Mouse (Mus musculus) adrenal gland, postnatal 10 days (tissue): Measurements from ENCODE around the gene Sirt5. TPM values are rescaled to one million over a fixed set of nuclear protein-coding genes. Genes with fewer than 3 reads are reported as not detected.
A peak's percentile ranks its signal among the peaks of the same experiment; 100 is the strongest.

Source experiments
- DNase-seq: peaks from one replicate; pipeline ENCODE4 v3.0.0; 2021; ENCODE audit warnings: mixed read lengths
- long read RNA-seq, 2 experiments: library from polyadenylated mRNA; stranded (forward); transcript quantifications; one replicate each; pipeline ENCODE4 v2.0.0; 2021
- total RNA-seq, 2 experiments: library from RNA; stranded (reverse); gene quantifications; 2 replicates each; pipeline ENCODE4 v1.2.3; 2021

Sirt5 gene
- total RNA-seq: 10 to 100 TPM; 24.9 to 34.0 TPM
- long read RNA-seq, experiment 1, transcript Sirt5-201 (8 exons, 1,367 nt): minor isoform, 5 of 39 reads
- long read RNA-seq, experiment 1, transcript Sirt5-211 (9 exons, 1,398 nt): major isoform, 25 of 39 reads
- long read RNA-seq, experiment 1, partial matches to known transcripts: 4 of 39 reads
- long read RNA-seq, experiment 1, other reads (novel, unspliced or antisense): 5 of 39 reads
- long read RNA-seq, experiment 2, transcript Sirt5-211 (9 exons, 1,398 nt): major isoform, 18 of 24 reads
- long read RNA-seq, experiment 2, partial matches to known transcripts: 2 of 24 reads
- long read RNA-seq, experiment 2, other reads (novel, unspliced or antisense): 3 of 24 reads

DNA sequence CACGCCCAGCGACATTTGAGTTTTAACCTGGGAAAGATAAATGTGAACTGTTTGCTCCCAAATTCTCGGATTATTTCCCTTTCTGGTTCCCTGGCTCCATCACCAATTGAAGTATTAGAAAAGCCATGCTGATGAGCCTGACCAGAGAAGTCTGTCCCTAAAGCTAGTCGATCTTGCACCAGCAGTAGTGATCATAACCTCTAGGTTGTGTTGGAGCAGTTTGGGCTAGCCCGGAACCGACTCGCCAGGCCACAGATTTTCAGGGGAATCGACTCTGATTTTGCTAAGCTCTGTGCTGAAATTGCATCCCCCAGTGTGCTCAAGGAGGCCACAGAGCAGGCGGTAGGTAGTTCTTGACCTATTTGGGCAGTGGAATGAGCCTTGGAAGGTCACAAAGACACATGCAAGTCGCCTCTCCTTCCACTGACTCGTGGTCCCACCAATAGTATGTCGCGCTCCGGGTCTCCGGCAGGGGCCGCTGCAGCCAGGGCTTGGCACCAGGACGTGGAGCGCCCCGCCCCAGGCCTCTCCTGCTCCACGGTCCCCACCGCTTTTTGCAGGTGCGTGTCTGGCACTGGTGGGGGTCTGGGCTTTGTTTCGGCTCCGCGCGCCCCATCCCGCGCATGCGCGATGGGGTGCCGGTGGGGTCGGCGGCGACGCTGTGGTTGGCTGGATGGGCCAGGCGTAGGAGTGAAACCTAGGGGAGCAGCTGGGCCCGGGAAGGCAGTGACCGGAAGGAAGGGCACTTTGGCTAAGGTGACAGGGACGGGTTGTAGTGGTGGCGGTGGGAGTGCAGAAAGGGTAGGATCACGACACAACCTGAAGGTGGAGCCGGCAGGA is at the start of gene Sirt5:
TSS of gene Sirt5 (plus strand) at position 512 of the 840 bp plus-strand sequence.
- DNase-seq: peak; percentile 94

- no peak for DNase-seq
Measured at GRCm38 (mm10) chr13:43317411-43317810, 47.9 kb upstream of the Sirt5 start.

DNA sequence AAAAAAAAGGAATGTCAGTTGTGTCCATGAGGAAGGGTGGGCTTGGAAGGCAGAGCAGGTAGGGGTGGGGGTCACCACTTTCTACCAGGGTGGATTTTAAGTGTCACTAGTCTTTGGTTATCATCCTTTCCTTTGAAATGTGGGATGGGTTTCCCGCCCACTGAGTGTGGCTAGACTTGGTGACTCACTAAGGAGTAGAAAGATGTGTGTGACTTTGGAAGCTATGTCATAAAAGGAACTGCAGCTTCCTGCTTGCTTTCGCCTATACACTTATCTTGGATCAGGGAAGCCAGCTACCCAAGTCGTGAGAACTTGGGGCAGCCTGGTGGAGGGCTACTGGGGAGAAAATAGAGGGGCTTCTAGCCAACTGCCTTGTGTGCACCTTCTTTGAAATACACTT is 45.9 kb upstream of the Sirt5 start:
- no peak for DNase-seq

DNA sequence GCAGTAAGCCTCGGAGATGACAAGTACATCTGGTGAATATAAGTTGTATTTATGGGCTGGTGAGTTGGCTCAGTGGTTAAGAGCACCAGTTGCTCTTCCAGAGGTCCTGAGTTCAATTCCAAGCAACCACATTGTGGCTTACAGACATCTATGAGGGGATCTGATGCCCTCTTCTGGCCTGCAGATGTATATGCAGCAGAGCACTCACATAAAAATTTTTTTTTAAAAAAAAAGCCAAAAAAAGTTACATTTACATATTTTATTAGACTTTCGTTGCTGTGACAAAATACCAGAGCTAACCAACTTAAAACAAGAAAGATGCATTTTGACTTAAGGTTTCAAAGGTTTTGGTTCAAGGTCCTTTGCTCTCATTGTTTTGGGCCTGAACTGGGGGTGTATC is 43.8 kb upstream of the Sirt5 start:
- DNase-seq: no peak

DNA sequence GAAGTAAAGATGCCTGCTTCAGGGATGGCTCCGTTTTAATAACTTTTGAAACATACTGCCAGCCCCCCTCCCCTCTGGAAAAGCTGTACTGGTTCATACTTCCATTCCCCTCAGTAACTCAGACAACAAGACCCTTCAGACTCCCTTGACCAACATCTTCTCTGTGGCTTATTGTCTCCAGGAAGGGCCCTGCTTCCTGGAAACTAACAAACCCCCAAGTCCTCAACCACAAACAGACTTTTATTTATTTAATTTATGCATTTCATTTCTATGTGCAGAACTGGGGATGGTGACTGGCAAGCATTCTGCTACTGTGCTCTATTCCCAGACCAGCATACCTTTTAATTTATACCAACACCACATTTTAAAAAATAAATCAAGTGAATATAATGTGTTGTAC is 39.9 kb upstream of the Sirt5 start:
- no peak for DNase-seq

DNA sequence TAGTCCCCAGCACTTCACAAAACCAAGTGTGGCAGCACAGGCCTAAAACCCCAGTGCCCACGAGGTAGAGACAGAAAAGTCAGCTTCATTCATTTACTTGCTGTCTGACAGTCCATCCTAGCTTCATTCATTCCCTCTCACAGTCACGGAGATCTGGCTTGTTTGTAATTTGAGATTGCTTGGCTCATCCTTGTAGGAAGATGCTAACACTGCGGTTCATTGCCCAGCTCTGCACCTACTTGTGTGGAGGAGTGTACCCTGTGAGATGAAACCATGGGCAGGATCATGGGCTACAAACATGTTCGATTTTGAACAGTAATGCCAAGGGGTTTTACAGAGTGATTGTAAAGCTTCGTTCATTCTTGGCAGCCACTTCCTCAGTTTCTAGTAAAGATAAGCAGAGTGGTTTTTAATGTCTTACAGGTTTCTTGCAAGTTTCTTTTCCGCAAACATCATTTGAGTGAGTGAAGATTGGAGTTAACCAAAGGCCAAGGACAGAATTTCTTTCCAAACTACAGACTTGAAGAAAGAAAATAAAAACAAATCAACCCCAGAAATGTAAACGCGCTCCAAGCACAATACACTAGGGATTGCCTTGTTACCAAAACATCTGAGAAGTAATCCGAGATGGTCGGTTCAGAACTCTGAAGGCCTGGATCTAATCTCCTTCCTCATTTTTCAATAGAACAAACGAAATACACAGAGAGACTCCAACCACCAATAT is 33.4 kb upstream of the Sirt5 start:
- no peak for DNase-seq

GRCm38 (mm10) chr13:43332591-43332990 is 32.7 kb upstream of the Sirt5 start:
- DNase-seq: peak; percentile 38

- DNase-seq: no peak
Measured at GRCm38 (mm10) chr13:43336425-43337221, 28.7 kb upstream of the Sirt5 start.

DNA sequence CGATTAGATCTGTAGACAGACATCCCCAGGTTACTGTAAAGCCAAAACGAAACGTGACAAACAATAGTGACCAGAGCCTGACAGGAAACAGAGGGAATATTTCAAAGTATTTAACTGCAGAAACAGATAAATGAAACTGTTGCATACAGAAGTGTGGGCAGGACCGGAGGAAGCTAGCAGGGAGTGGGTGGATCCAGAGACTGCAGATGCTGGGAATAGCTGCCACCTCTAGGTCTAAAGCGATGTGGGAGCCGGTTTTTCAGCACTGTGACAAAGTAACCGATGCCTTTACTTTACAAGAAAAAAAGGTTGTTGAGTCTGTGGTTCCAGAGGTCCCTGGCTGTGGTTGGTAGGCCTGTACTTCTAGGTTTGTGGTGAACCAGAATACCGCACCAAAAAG is 27.3 kb upstream of the Sirt5 start:
- DNase-seq: no peak

- no peak for DNase-seq
Measured at GRCm38 (mm10) chr13:43338632-43339031, 26.7 kb upstream of the Sirt5 start.

DNA sequence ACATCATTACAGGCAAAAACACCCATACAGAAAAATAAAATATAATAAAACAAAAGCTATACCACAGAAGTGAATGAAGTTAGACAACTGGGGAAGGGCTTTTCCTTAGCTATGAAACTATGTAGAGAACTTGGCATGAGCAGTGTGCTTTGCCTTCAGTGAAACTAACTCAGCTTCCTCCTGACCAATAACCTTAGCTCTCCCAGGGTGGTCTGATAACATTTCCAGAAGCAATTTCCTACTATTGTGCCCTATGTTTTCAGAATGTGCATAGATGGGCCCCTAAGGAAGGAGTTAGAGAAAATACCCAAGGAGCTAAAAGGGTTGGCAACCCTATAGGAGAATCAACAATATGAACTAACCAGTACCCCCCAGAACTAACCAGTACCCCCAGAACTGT is 18.5 kb upstream of the Sirt5 start:
- no peak for DNase-seq

- DNase-seq: no peak
Measured at GRCm38 (mm10) chr13:43349376-43349775, 15.9 kb upstream of the Sirt5 start.

- DNase-seq: no peak
Measured at GRCm38 (mm10) chr13:43350489-43351169, 14.7 kb upstream of the Sirt5 start.

GRCm38 (mm10) chr13:43353356-43353755 is 11.9 kb upstream of the Sirt5 start:
- no peak for DNase-seq

DNA sequence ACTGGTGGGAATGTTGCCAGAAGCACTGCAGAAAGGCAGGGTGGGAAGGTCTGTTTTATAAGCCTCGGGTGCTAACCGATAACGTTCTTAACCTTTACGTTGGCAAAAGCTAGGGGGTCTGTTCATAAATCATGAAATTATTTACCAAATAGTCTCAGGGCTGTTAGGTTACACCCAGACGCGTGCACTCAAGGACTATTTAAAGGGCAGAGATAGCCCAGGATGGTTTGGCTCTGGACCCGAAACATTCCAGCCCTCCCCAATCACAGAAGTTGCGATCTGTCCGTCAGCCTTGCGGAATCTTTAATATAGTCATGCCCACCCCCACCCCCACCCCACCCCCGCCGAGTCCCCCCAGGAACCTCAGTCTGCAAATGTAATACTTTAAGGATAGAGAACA is 10.9 kb upstream of the Sirt5 start:
- no peak for DNase-seq

DNA sequence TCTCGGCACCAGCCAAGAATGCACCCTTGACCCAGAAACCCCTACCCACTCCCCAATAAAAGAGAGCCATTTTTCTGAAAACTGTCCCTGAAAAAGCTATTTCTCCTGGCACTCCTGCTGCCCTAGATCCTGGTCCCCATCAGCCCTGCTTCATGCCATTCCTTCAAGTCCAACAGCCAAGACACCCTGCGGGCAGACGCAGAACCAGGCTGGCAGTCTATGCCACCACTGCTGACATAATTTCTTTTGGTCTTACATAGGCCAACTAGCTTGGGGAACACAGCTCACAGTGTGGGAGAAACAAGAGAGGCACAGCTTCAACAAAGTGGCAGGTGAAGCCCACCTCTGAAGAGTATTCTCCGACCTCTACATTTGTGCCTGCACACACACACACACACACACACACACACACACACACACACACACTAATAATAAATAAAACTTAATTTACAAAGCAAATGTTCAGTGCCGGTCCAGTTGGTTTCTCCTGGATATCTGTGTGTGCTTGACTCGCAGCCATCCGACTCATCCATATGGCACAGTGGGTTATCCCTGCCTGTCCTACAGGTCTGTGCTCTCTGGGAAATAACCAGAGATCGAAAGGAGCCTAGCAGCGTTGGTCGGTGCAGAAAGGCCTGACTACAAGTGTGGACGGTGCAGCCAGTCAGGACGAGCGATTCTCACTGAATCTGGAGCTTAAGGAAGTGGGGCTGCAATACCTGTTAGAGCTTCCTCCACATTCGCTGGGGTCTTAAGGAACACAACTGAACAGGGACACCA is 8.8 kb upstream of the Sirt5 start:
- DNase-seq: no peak

DNA sequence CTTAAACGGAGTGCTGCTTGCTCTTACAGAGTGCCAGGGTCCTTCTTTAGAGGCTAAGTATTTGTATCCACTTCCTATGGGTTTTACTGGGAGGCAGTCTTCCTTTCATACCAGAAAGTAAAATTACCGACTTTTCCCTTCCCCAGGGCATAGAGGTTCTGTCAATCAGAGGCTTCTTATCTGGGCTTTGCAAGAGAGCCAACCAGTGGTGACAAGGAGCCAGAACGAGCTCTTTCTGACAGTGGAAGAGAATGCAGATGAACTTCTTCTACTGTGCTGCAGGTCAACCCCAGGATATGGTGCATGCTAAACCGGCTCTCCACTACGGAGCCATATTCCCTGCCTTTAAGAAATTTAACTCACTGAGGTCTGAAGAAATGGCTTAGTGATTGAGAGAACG is 4.8 kb upstream of the Sirt5 start:
- DNase-seq: no peak

DNA sequence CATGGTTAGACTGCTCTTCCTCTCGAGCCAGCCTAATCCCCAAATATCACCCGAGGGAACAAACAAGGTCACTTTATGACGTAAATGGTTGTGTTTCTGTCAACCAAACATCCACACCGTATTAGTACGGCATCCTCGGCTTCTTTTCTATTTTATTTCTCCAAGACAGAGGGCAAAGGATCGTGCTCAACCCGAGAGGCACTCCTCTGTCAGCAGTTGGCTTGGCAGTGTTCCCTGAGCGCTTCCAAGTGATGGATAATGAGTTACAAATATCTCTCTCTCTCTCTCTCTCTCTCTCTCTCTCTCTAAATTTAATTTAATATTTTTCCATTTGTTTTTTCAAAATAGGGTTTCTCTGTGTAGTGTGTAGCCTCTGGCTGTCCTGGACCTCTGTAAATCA is 2.9 kb upstream of the Sirt5 start:
- peak; percentile 23 for DNase-seq

- DNase-seq: no peak
Measured at GRCm38 (mm10) chr13:43365825-43366184, 509 bp downstream of the Sirt5 start.

DNA sequence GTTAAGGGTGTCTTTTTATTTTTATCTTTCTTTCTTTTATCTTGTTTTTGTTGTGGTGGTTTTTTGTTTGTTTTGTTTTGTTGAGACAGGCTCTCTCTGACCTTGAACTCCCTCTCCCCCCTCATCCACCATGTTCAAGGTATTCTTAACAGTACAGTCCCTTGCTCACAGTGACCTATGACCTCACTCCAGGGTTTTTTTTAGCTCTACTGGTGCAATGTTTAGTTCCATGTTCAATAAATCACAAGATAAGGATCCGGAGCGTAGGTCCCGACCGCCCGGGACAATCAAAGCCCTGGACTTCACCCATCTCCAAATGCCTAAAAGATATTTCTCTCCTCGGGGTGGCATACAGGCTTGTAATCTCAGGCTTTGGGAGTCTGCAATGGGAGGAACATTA is 4.8 kb downstream of the Sirt5 start:
- no peak for DNase-seq

- no peak for DNase-seq
Measured at GRCm38 (mm10) chr13:43372892-43373291, 7.6 kb downstream of the Sirt5 start.
